Mouse (Mus musculus) MEL (cell line): ENCODE data around the gene Ccdc142.

ENCODE experiments used
- CTCF ChIP-seq, 3 experiments: IDR thresholded peaks in 2 of 3; conservative IDR thresholded peaks in 1 of 3; 2 replicates each; pipeline ENCODE4 v1.5.1; 2011 to 2012; ENCODE audit warnings: low read length in 3 of 3, low read depth in 2 of 3, mild to moderate bottlenecking in 2 of 3, improper control_type of control experiment in 1 of 3, inconsistent platforms in 1 of 3, mixed read lengths in 1 of 3, moderate library complexity in 1 of 3; ENCODE audit not compliant: control insufficient read depth in 1 of 3, insufficient read depth in 1 of 3, poor library complexity in 1 of 3, severe bottlenecking in 1 of 3
- EP300 ChIP-seq, 2 experiments: IDR thresholded peaks; 2 replicates each; pipeline ENCODE4 v1.6.1; 2011; ENCODE audit warnings: improper control_type of control experiment in 2 of 2, low read length in 2 of 2, low read depth in 1 of 2, mild to moderate bottlenecking in 1 of 2
- ETS1 ChIP-seq: IDR thresholded peaks from 2 replicates; pipeline ENCODE4 v1.6.1; 2012; ENCODE audit warnings: low read depth, mild to moderate bottlenecking, inconsistent platforms, low read length, improper control_type of control experiment, moderate library complexity
- GABPA ChIP-seq: IDR thresholded peaks from 2 replicates; pipeline ENCODE4 v1.6.1; 2012; ENCODE audit warnings: low read depth, mild to moderate bottlenecking, inconsistent platforms, low read length, improper control_type of control experiment, moderate library complexity
- GATA1 ChIP-seq: IDR thresholded peaks from 2 replicates; pipeline ENCODE4 v1.6.1; 2011; ENCODE audit warnings: low read depth, low read length, improper control_type of control experiment
- MYB ChIP-seq: IDR thresholded peaks from 2 replicates; pipeline ENCODE4 v1.6.1; 2011; ENCODE audit warnings: mild to moderate bottlenecking, low read depth, low read length, improper control_type of control experiment
- MYC ChIP-seq: IDR thresholded peaks from 2 replicates; pipeline ENCODE4 v1.6.1; 2011; ENCODE audit warnings: low read depth, mild to moderate bottlenecking, low read length, improper control_type of control experiment, moderate library complexity
- POLR2A ChIP-seq, 2 experiments: IDR thresholded peaks; 2 replicates each; pipeline ENCODE4 v1.6.1; 2011 to 2012; ENCODE audit warnings: low read length in 2 of 2, mild to moderate bottlenecking in 2 of 2, control low read depth in 1 of 2, improper control_type of control experiment in 1 of 2, low read depth in 1 of 2, moderate library complexity in 1 of 2; ENCODE audit not compliant: control insufficient read depth in 1 of 2, insufficient read depth in 1 of 2, poor library complexity in 1 of 2
- TBP ChIP-seq: IDR thresholded peaks from 2 replicates; pipeline ENCODE4 v1.8.0; 2011; ENCODE audit warnings: low read depth, low read length, improper control_type of control experiment
- UBTF ChIP-seq: IDR thresholded peaks from 2 replicates; pipeline ENCODE4 v1.6.1; 2012; ENCODE audit warnings: low read depth, mild to moderate bottlenecking, inconsistent platforms, low read length, improper control_type of control experiment, moderate library complexity, borderline replicate concordance; ENCODE audit not compliant: insufficient read depth
- USF2 ChIP-seq, 2 experiments: IDR thresholded peaks; 2 replicates each; pipeline ENCODE4 v1.6.1; 2011 to 2012; ENCODE audit warnings: improper control_type of control experiment in 2 of 2, low read length in 2 of 2, borderline replicate concordance in 1 of 2, inconsistent platforms in 1 of 2, low read depth in 1 of 2, mild to moderate bottlenecking in 1 of 2; ENCODE audit not compliant: insufficient read depth in 1 of 2
- ZMIZ1 ChIP-seq: IDR thresholded peaks from 2 replicates; pipeline ENCODE4 v1.6.1; 2012; ENCODE audit warnings: low read depth, mild to moderate bottlenecking, inconsistent platforms, low read length, improper control_type of control experiment, moderate library complexity
- ZNF384 ChIP-seq: IDR thresholded peaks from 2 replicates; pipeline ENCODE4 v1.6.1; 2012; ENCODE audit warnings: low read depth, mild to moderate bottlenecking, inconsistent platforms, low read length, improper control_type of control experiment

DNA sequence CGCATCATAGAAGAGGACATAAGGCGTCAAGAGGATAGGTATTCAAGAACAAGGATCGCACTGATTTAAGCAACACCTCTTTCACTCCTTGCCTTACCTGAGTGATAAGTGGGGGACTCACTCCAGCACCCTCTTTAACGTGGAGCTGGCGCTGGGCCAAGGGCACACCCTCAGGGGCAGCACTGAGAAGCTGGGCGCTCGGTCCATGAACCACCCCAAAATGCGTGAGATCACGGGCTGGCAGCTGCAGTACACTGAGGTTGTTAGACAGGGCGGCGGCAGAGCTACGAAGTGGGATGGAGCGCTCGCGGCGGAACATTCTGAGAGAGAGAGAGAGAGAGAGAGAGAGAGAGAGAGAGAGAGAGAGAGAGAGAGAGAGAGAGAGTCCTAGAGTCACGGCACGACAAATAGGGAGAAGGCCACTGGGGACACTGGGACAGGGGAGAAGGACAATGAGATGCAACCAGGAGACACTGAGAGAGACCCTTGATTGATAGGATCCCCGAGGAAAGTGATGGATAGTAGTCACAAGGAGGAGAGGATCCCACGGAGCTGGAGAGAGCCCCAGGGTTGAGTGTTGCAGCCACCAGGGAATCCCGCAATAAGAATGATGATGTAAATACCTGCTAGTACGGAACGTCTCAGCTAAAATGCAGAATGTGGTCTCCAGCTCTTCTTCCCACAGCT, 54.3 kb downstream of the Ccdc142 start:
- no peak for TF ChIP-seq CTCF (IDR thresholded peaks at IDR 0.05 in 2 of 3, conservative IDR thresholded peaks at IDR 0.05 in 1 of 3; ENCODE audit: control insufficient read depth in 1 of 3, insufficient read depth in 1 of 3, low read depth in 2 of 3, low read length in 3 of 3, poor library complexity in 1 of 3, severe bottlenecking in 1 of 3)
- no peak for TF ChIP-seq ZNF384
- no peak for TF ChIP-seq ETS1
- TF ChIP-seq EP300 (IDR thresholded peaks at IDR 0.05; ENCODE audit: low read depth in 1 of 2, low read length in 2 of 2) = no peak
- TF ChIP-seq POLR2A (IDR thresholded peaks at IDR 0.05; ENCODE audit: control insufficient read depth in 1 of 2, insufficient read depth in 1 of 2, low read depth in 1 of 2, low read length in 2 of 2, poor library complexity in 1 of 2) = no peak
- no peak for TF ChIP-seq ZMIZ1
- TF ChIP-seq GATA1 = no peak
- TF ChIP-seq MYC = no peak
- no peak for TF ChIP-seq UBTF
- no peak for TF ChIP-seq TBP
- TF ChIP-seq USF2 (IDR thresholded peaks at IDR 0.05; ENCODE audit: borderline replicate concordance in 1 of 2, insufficient read depth in 1 of 2, low read depth in 1 of 2, low read length in 2 of 2) = no peak
- no peak for TF ChIP-seq GABPA
- TF ChIP-seq MYB = no peak
